Mouse (Mus musculus) neural tube, embryonic 12.5 days (tissue): ENCODE measurements around the gene Plk5. TPM values are rescaled to one million over a fixed set of nuclear protein-coding genes. Genes with fewer than 3 reads are reported as not detected.

Experiments
- ATAC-seq: fragments of 200-750 bp; cut with Nextera tagmentation; 2 replicates; pipeline ENCODE4 v1.8.0; 2017; ENCODE audit warnings: low read depth, mild to moderate bottlenecking, moderate TSS enrichment, moderate library complexity; ENCODE audit not compliant: low FRiP score
- H3K27ac ChIP-seq: fragments of 300-500 bp; sonication (generic); 2 replicates; pipeline ENCODE4 v1.5.1; 2016
- H3K27me3 ChIP-seq: fragments of 300-500 bp; sonication (generic); replicated peaks from 2 replicates; pipeline ENCODE4 v1.6.1; 2016; ENCODE audit warnings: mild to moderate bottlenecking
- H3K36me3 ChIP-seq: fragments of 300-500 bp; sonication (generic); 2 replicates; pipeline ENCODE4 v1.6.1; 2016; ENCODE audit warnings: mild to moderate bottlenecking
- H3K4me1 ChIP-seq: fragments of 300-500 bp; sonication (generic); 2 replicates; pipeline ENCODE4 v1.6.1; 2016
- H3K4me2 ChIP-seq: fragments of 300-500 bp; sonication (generic); replicated peaks from 2 replicates; pipeline ENCODE4 v1.6.1; 2016; ENCODE audit warnings: mild to moderate bottlenecking
- H3K4me3 ChIP-seq: fragments of 300-500 bp; sonication (generic); 2 replicates; pipeline ENCODE4 v1.5.1; 2016
- H3K9ac ChIP-seq: fragments of 300-500 bp; sonication (generic); 2 replicates; pipeline ENCODE4 v1.6.1; 2016; ENCODE audit warnings: mild to moderate bottlenecking
- H3K9me3 ChIP-seq: fragments of 300-500 bp; sonication (generic); 2 replicates; pipeline ENCODE4 v1.6.1; 2016; ENCODE audit warnings: mild to moderate bottlenecking
- WGBS: fragments of 180-500 bp; shearing (Covaris S2); methylation state at CpG from one replicate; pipeline ENCODE4 v1.1.7; 2016; 5-methylcytosine and 5-hydroxymethylcytosine counted together
- microRNA-seq: library from miRNA; unstranded; fragments of <30 nt; microRNA quantifications from one replicate; pipeline ENCODE4, GENCODE M21; 2017
- polyA plus RNA-seq: library from polyadenylated mRNA; unstranded; fragments of >200 nt; fragmentation: Nextera tagmentation; extraction: Ambion mirVana; gene quantifications from 2 replicates; pipeline ENCODE4 v1.2.1, GENCODE M21; 2016

Plk5 gene
- polyA plus RNA-seq, 1 experiment from 2014 or later = 0.29 TPM

GRCm38 (mm10) chr10:80412656-80413541 is 56.6 kb downstream of the Plk5 start:
- Histone ChIP-seq H3K27me3 (no peaks in the 10 kb centered on the region), H3K9me3 (no peaks in the 10 kb centered on the region), H3K4me3 (no peak overlapping the region), H3K36me3 (peaks cover 83% of the 10 kb centered on the region), H3K9ac (no peak overlapping the region), H3K4me2 (no peak overlapping the region), H3K4me1 (peaks cover under 1% of the 10 kb centered on the region; the same call in 1 of the 2 replicates), H3K27ac (no peak overlapping the region)
- peak; percentile 30; the same call in 1 of the 2 replicates for ATAC-seq
- 85% methylated on average over 44 of the region's 44 CpGs for WGBS

Small RNA genes within 50 kb of the gene (microRNA-seq; reads per million reads assigned to microRNA genes)
- gene Gm22721 = not detected

Other genes starting within 250 kb of the Plk5 start
- gene Stk11, start 240.7 kb upstream of the Plk5 start, polyA plus RNA-seq = 17.4 and 23.9 TPM in 2 replicates
- gene Atp5d, start 217.8 kb upstream of the Plk5 start, polyA plus RNA-seq = 396 and 422 TPM in 2 replicates
- 26.5 and 27.3 TPM in 2 replicates for gene Cbarp, start 215.6 kb upstream of the Plk5 start, polyA plus RNA-seq
- 40.8 and 45.1 TPM in 2 replicates for gene Midn, start 208.2 kb upstream of the Plk5 start, polyA plus RNA-seq
- 262 and 273 TPM in 2 replicates for gene Cirbp, start 190.5 kb upstream of the Plk5 start, polyA plus RNA-seq
- gene 1600002K03Rik, start 183.5 kb upstream of the Plk5 start, polyA plus RNA-seq = 14.9 and 15.7 TPM in 2 replicates
- 47.9 and 48.0 TPM in 2 replicates for gene Efna2, start 177.0 kb upstream of the Plk5 start, polyA plus RNA-seq
- gene Mum1, start 130.0 kb upstream of the Plk5 start, polyA plus RNA-seq = 52.1 and 54.6 TPM in 2 replicates
- 214 and 227 TPM in 2 replicates for gene Ndufs7, start 107.3 kb upstream of the Plk5 start, polyA plus RNA-seq
- 37.9 and 38.6 TPM in 2 replicates for gene Gamt, start 95.4 kb upstream of the Plk5 start, polyA plus RNA-seq
- gene Dazap1, start 95.0 kb upstream of the Plk5 start, polyA plus RNA-seq = 66.6 TPM in 2 replicates
- gene Rps15, start 64.0 kb upstream of the Plk5 start, polyA plus RNA-seq = 643 and 654 TPM in 2 replicates
- gene Apc2, start 60.5 kb upstream of the Plk5 start, polyA plus RNA-seq = 160 and 175 TPM in 2 replicates
- 37.7 and 41.1 TPM in 2 replicates for gene 2310011J03Rik, start 35.9 kb upstream of the Plk5 start, polyA plus RNA-seq
- gene Pcsk4, start 27.0 kb upstream of the Plk5 start, polyA plus RNA-seq = 2.2 and 2.3 TPM in 2 replicates
- gene Reep6, start 26.5 kb upstream of the Plk5 start, polyA plus RNA-seq = 3.4 and 3.6 TPM in 2 replicates
- 0.50 and 1.1 TPM in 2 replicates for gene Adamtsl5, start 8.0 kb upstream of the Plk5 start, polyA plus RNA-seq
- 23.6 and 26.5 TPM in 2 replicates for gene Mex3d, start 31.2 kb downstream of the Plk5 start, polyA plus RNA-seq
- 304 and 314 TPM in 2 replicates for gene Mbd3, start 43.1 kb downstream of the Plk5 start, polyA plus RNA-seq
- gene Uqcr11, start 50.4 kb downstream of the Plk5 start, polyA plus RNA-seq = 436 and 478 TPM in 2 replicates
- gene Tcf3, start 77.2 kb downstream of the Plk5 start, polyA plus RNA-seq = 156 and 166 TPM in 2 replicates
- gene Onecut3, start 138.4 kb downstream of the Plk5 start, polyA plus RNA-seq = 1.0 and 1.2 TPM in 2 replicates
- gene Atp8b3, start 182.7 kb downstream of the Plk5 start, polyA plus RNA-seq = 1.0 TPM in 2 replicates
- gene Rexo1, start 205.1 kb downstream of the Plk5 start, polyA plus RNA-seq = 35.6 and 35.9 TPM in 2 replicates
- gene Klf16, start 220.9 kb downstream of the Plk5 start, polyA plus RNA-seq = 7.3 and 7.5 TPM in 2 replicates
- gene Abhd17a, start 233.9 kb downstream of the Plk5 start, polyA plus RNA-seq = 126 and 127 TPM in 2 replicates
- 60.8 and 63.9 TPM in 2 replicates for gene Scamp4, start 246.4 kb downstream of the Plk5 start, polyA plus RNA-seq
- gene Adat3, start 246.4 kb downstream of the Plk5 start, polyA plus RNA-seq = 5.4 and 6.7 TPM in 2 replicates
- gene Gm49322, start 249.6 kb downstream of the Plk5 start, polyA plus RNA-seq = 3.6 and 6.0 TPM in 2 replicates